Mouse (Mus musculus) myocyte (in vitro differentiated cells): ENCODE measurements at regions not wholly inside any gene's neighbourhood (a gene's known extent, or its start where the extent isn't known, plus 50 kb on each side); places are given as distances from the start of the nearest gene placed in this dataset.
"Not testable (repeated sequence)": the region's sequence is repeated elsewhere in the genome, so short reads cannot be mapped to it uniquely, and the experiment has no call there.

Experiments
- H3K27me3 ChIP-seq: one replicate; pipeline ENCODE4 v1.6.1; 2011; ENCODE audit not compliant: control insufficient read depth, insufficient read depth, insufficient read length
- H3K36me3 ChIP-seq: one replicate; pipeline ENCODE4 v1.6.1; 2011; ENCODE audit not compliant: control insufficient read depth, insufficient read depth
- H3K4me2 ChIP-seq: one replicate; pipeline ENCODE4 v1.6.1; 2011; ENCODE audit warnings: low read depth, control low read depth
- H3K4me3 ChIP-seq: one replicate; pipeline ENCODE4 v1.5.1; 2011; ENCODE audit warnings: mild to moderate bottlenecking, control low read depth, moderate library complexity
- H3K79me2 ChIP-seq: one replicate; pipeline ENCODE4 v1.6.1; 2011; ENCODE audit not compliant: control insufficient read depth, insufficient read depth
- H3ac ChIP-seq: one replicate; pipeline ENCODE4 v1.6.1; 2011; ENCODE audit not compliant: control insufficient read depth, insufficient read length
- CEBPB ChIP-seq: IDR thresholded peaks from 2 replicates; pipeline ENCODE4 v1.6.1; 2011; ENCODE audit warnings: mild to moderate bottlenecking, moderate library complexity; ENCODE audit not compliant: poor library complexity, insufficient read depth, severe bottlenecking
- E2F4 ChIP-seq: IDR thresholded peaks from one replicate; pipeline ENCODE4 v1.6.1; 2011; ENCODE audit warnings: mild to moderate bottlenecking, control low read depth, moderate library complexity; ENCODE audit not compliant: insufficient read depth
- MAX ChIP-seq: IDR thresholded peaks from one replicate; pipeline ENCODE4 v1.6.1; 2011; ENCODE audit warnings: low read depth, mild to moderate bottlenecking, control low read depth
- MYOD1 ChIP-seq, 3 experiments: IDR thresholded peaks; one replicate each; pipeline ENCODE4 v1.6.1; 2011; ENCODE audit warnings: control low read depth in 2 of 3, low read depth in 2 of 3, mild to moderate bottlenecking in 2 of 3, moderate library complexity in 1 of 3; ENCODE audit not compliant: insufficient read length in 2 of 3, control insufficient read depth in 1 of 3
- MYOG ChIP-seq, 3 experiments: IDR thresholded peaks; one replicate each; pipeline ENCODE4 v1.6.1; 2011; ENCODE audit warnings: control low read depth in 2 of 3, low read depth in 2 of 3, mild to moderate bottlenecking in 2 of 3; ENCODE audit not compliant: insufficient read length in 2 of 3, control insufficient read depth in 1 of 3, insufficient read depth in 1 of 3
- POLR2A ChIP-seq: IDR thresholded peaks from one replicate; pipeline ENCODE4 v1.6.1; 2011; ENCODE audit warnings: low read depth, mild to moderate bottlenecking, control low read depth, moderate library complexity; ENCODE audit not compliant: insufficient read length
- POLR2AphosphoS2 ChIP-seq: IDR thresholded peaks from one replicate; pipeline ENCODE4 v1.6.1; 2011; ENCODE audit warnings: low read depth, control low read depth; ENCODE audit not compliant: insufficient read length
- REST ChIP-seq: IDR thresholded peaks from one replicate; pipeline ENCODE4 v1.6.1; 2011; ENCODE audit warnings: mild to moderate bottlenecking, control low read depth, moderate library complexity; ENCODE audit not compliant: insufficient read depth, insufficient read length
- SRF ChIP-seq: IDR thresholded peaks from one replicate; pipeline ENCODE4 v1.6.1; 2011; ENCODE audit warnings: low read depth; ENCODE audit not compliant: control insufficient read depth, insufficient read length
- TCF12 ChIP-seq: IDR thresholded peaks from one replicate; pipeline ENCODE4 v1.6.1; 2011; ENCODE audit warnings: mild to moderate bottlenecking, control low read depth; ENCODE audit not compliant: poor library complexity, insufficient read depth, severe bottlenecking
- TCF3 ChIP-seq: IDR thresholded peaks from one replicate; pipeline ENCODE4 v1.6.1; 2011; ENCODE audit warnings: low read depth, control low read depth; ENCODE audit not compliant: insufficient read length
- USF1 ChIP-seq: IDR thresholded peaks from one replicate; pipeline ENCODE4 v1.6.1; 2011; ENCODE audit warnings: low read depth, mild to moderate bottlenecking, control low read depth, moderate library complexity

DNA sequence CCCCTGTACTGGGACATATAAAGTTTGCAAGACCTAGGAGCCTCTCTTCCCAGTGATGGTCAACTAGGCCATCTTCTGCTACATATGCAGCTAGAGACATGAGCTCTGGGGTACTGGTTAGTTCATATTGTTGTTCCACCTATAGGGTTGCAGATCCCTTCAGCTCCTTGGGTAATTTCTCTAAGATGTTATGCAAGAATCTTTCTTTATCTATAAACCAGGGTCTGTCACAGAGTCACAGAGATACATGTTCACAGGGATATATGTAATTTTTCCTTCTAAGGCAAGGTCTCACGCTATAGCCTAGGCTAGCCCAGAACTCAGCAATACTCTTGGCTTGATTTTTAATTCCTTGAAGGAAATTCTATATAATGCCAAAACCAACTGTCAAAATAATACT lies 56.9 kb downstream of the Zfp36l1 start:
- H3K27me3 ChIP-seq, H3K4me2 ChIP-seq, H3K36me3 ChIP-seq, H3ac ChIP-seq, H3K4me3 ChIP-seq, H3K79me2 ChIP-seq: not testable (repeated sequence)

DNA sequence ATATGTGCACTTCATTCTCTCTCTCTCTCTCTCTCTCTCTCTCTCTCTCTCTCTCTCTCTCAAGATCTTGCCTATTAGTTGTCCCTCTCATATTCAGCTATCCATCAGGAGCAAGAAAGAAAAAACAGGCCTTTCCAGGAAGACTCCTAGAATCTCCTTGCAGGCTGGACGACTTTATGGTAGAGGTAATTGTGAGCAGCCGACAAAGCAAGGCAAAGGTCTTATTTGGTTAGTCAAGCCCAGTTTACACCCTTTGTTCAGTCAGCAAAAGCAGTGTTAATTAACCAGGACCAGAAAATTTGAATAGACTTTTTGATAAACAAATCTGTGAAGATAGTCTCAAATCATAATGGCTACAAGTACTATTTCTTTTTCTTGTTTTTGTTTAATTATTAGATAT lies 57.4 kb downstream of the Zfp36l1 start:
- no peaks in the 10 kb centered on the region for H3K27me3 ChIP-seq
- TF ChIP-seq MYOD1 (IDR thresholded peaks at IDR 0.05; ENCODE audit: control insufficient read depth in 1 of 3, insufficient read length in 2 of 3, low read depth in 2 of 3) (no peak), USF1 (no peak), REST (no peak), TCF12 (no peak), POLR2AphosphoS2 (no peak), SRF (no peak), CEBPB (no peak), POLR2A (no peak), E2F4 (no peak), MYOG (IDR thresholded peaks at IDR 0.05; ENCODE audit: control insufficient read depth in 1 of 3, insufficient read depth in 1 of 3, insufficient read length in 2 of 3, low read depth in 2 of 3) (no peak), MAX (no peak), TCF3 (no peak)
- H3K4me3 ChIP-seq = no peak overlapping the region
- H3ac ChIP-seq = no peak overlapping the region
- no peak overlapping the region for H3K4me2 ChIP-seq
- H3K79me2 ChIP-seq = no peaks in the 10 kb centered on the region
- no peaks in the 10 kb centered on the region for H3K36me3 ChIP-seq

DNA sequence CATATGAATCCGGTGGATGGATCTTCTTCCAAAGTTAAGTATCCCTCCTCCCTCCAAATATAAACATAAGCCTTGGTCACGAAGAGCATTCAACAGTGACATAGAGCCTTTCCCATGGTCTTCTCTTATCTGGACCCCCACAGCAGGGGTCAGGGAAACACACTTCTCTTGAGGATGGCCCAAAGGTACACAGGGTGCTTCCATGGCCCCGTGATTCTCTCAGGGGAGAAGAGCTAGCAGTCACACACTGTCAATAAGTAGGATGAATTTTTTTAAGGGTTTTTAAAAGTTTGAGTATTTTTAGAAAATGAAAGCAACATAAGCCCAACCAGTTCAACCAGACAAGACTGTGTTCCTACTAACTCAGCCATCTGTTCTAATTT lies 58.2 kb downstream of the Zfp36l1 start:
- no peaks in the 10 kb centered on the region for H3K27me3 ChIP-seq
- H3K4me2 ChIP-seq = no peak overlapping the region
- no peak overlapping the region for H3ac ChIP-seq
- no peak for TF ChIP-seq MYOD1 (IDR thresholded peaks at IDR 0.05; ENCODE audit: control insufficient read depth in 1 of 3, insufficient read length in 2 of 3, low read depth in 2 of 3)
- no peak for TF ChIP-seq REST
- TF ChIP-seq MYOG (IDR thresholded peaks at IDR 0.05; ENCODE audit: control insufficient read depth in 1 of 3, insufficient read depth in 1 of 3, insufficient read length in 2 of 3, low read depth in 2 of 3) = no peak
- TF ChIP-seq MAX = no peak
- TF ChIP-seq E2F4 = no peak
- no peak for TF ChIP-seq POLR2AphosphoS2
- no peak for TF ChIP-seq CEBPB
- no peak for TF ChIP-seq TCF3
- no peak for TF ChIP-seq POLR2A
- TF ChIP-seq SRF = no peak
- TF ChIP-seq USF1 = no peak
- no peak for TF ChIP-seq TCF12
- no peak overlapping the region for H3K4me3 ChIP-seq
- no peaks in the 10 kb centered on the region for H3K79me2 ChIP-seq
- H3K36me3 ChIP-seq = no peaks in the 10 kb centered on the region

DNA sequence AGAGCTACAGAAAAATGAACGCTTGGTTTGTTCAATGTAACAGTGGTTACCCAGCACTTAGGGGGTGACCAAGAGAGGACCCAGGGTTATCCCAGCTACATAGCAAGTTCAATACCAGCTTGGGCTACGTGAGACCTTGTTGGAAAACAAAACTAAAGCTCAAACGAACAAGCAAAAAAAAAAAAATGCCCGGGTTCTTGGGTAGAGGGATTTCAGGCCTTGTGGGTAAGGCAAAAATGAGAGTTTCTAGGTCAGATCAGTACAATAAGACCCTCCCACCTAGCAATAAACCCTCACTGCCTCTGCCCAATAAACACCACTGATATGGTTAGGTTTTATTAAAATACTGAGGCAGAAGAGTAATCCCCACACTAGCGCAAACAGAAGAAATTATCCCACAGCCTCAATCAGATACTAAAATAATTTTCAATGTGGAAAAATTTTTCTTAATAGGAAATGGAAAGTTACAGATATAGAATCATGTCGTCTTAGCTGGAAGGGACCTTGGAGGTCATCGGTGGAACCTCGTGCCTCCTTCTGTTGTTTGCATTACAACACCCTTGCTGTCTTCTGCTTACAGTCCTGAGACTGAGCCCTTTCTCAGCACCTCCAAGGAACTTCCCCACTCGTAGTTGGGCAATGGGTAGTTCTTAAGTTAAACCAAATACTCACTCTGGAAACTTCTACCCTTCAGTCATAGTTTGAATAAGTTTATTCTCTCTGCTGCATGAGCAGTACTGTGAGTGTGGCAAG lies 58.7 kb downstream of the Zfp36l1 start:
- no peaks in the 10 kb centered on the region for H3K79me2 ChIP-seq
- H3K27me3 ChIP-seq = no peaks in the 10 kb centered on the region
- no peak overlapping the region for H3K4me3 ChIP-seq
- H3ac ChIP-seq = no peak overlapping the region
- no peak overlapping the region for H3K4me2 ChIP-seq
- TF ChIP-seq POLR2AphosphoS2 (no peak), TCF12 (no peak), CEBPB (no peak), E2F4 (no peak), POLR2A (no peak), REST (no peak), SRF (no peak), TCF3 (no peak), MYOG (IDR thresholded peaks at IDR 0.05; ENCODE audit: control insufficient read depth in 1 of 3, insufficient read depth in 1 of 3, insufficient read length in 2 of 3, low read depth in 2 of 3) (no peak), MYOD1 (IDR thresholded peaks at IDR 0.05; ENCODE audit: control insufficient read depth in 1 of 3, insufficient read length in 2 of 3, low read depth in 2 of 3) (no peak), MAX (no peak), USF1 (no peak)
- no peaks in the 10 kb centered on the region for H3K36me3 ChIP-seq

DNA sequence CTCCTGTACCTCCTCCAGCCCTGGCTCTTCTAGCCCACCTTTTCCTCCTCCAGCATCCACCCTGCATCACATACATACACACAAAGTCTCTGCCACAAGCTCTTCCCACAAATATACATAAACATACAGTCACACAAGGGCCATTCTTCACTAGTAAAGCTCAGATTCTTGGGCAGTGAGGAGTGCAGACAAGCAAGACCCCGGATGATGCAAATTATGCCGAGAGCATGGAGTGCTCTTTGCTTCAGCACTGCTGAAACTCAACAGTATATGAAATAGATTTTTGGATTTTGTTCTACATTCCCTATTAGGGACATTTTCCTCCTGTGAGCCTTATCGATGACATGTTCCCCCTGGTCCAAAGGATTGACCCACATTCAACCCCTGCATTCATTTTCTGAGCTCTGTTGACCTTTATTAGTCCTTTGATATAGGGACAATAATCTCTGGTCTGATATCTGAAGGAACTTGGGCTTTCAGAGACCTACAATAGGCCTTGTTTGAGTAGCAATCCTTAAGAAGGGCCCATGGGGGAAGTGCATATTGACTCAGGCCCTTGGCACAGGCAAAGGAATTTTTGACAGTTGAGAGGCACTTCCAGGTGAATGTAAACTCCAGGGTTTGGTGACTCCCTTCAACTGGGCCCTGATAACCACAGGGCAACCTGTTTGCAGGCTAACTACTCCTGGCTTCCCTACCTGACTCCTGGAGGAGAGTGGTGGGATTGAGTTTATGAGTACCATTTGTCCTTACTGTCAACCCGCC lies 64.4 kb downstream of the Zfp36l1 start:
- no peaks in the 10 kb centered on the region for H3K79me2 ChIP-seq
- no peak overlapping the region for H3K4me3 ChIP-seq
- TF ChIP-seq E2F4 (no peak), SRF (no peak), USF1 (no peak), MYOG (IDR thresholded peaks at IDR 0.05; ENCODE audit: control insufficient read depth in 1 of 3, insufficient read depth in 1 of 3, insufficient read length in 2 of 3, low read depth in 2 of 3) (no peak), CEBPB (no peak), MAX (no peak), TCF12 (no peak), TCF3 (no peak), POLR2A (no peak), POLR2AphosphoS2 (no peak), MYOD1 (IDR thresholded peaks at IDR 0.05; ENCODE audit: control insufficient read depth in 1 of 3, insufficient read length in 2 of 3, low read depth in 2 of 3) (no peak)
- H3K4me2 ChIP-seq = no peak overlapping the region
- H3K36me3 ChIP-seq = no peaks in the 10 kb centered on the region
- no peaks in the 10 kb centered on the region for H3K27me3 ChIP-seq
- H3ac ChIP-seq = no peak overlapping the region
